Mouse (Mus musculus) forebrain, embryonic 11.5 days (tissue): ENCODE results near the gene Lbx2. TPM values are rescaled to one million over a fixed set of nuclear protein-coding genes. Genes with fewer than 3 reads are reported as not detected.

Experiments used
- ATAC-seq: fragments of 200-750 bp; cut with Nextera tagmentation; replicated peaks from 2 replicates; pipeline ENCODE4 v1.8.0; 2017; ENCODE audit warnings: moderate TSS enrichment; ENCODE audit not compliant: low FRiP score
- DNase-seq: peaks from one replicate; pipeline ENCODE4 v3.0.0-alpha.2; 2017; ENCODE audit warnings: low spot score
- H3K27ac ChIP-seq: fragments of 300-500 bp; sonication (generic); 2 replicates; pipeline ENCODE4 v1.5.1; 2014; ENCODE audit warnings: low read depth, low read length
- H3K27me3 ChIP-seq: fragments of 300-500 bp; sonication (generic); 2 replicates; pipeline ENCODE4 v1.6.1; 2014; ENCODE audit warnings: mild to moderate bottlenecking, low read length, mixed read lengths; ENCODE audit not compliant: control insufficient read depth, insufficient read depth
- H3K36me3 ChIP-seq: fragments of 300-500 bp; sonication (generic); 2 replicates; pipeline ENCODE4 v1.6.1; 2014; ENCODE audit warnings: mild to moderate bottlenecking, low read length, moderate library complexity, mixed read lengths; ENCODE audit not compliant: control insufficient read depth, insufficient read depth
- H3K4me1 ChIP-seq: fragments of 300-500 bp; sonication (generic); replicated peaks from 2 replicates; pipeline ENCODE4 v1.6.1; 2014; ENCODE audit warnings: low read length, mixed read lengths; ENCODE audit not compliant: control insufficient read depth, insufficient read depth
- H3K4me2 ChIP-seq: fragments of 300-500 bp; sonication (generic); 2 replicates; pipeline ENCODE4 v1.6.1; 2014; ENCODE audit warnings: low read depth, mild to moderate bottlenecking, low read length, moderate library complexity, mixed read lengths; ENCODE audit not compliant: severe bottlenecking
- H3K4me3 ChIP-seq: fragments of 300-500 bp; sonication (generic); 2 replicates; pipeline ENCODE4 v1.5.1; 2014; ENCODE audit warnings: low read depth, low read length
- H3K9ac ChIP-seq: fragments of 300-500 bp; sonication (generic); 2 replicates; pipeline ENCODE4 v1.6.1; 2014; ENCODE audit warnings: low read length
- H3K9me3 ChIP-seq: fragments of 300-500 bp; sonication (generic); 2 replicates; pipeline ENCODE4 v1.6.1; 2016; ENCODE audit warnings: low read length, mixed read lengths; ENCODE audit not compliant: control insufficient read depth
- WGBS: fragments of 180-500 bp; shearing (Covaris S2); extraction: QIAGEN DNeasy Blood & Tissue Kit; methylation state at CpG from one replicate; pipeline ENCODE4 v1.1.7; 2014; 5-methylcytosine and 5-hydroxymethylcytosine counted together
- polyA plus RNA-seq: library from polyadenylated mRNA; unstranded; fragments of >200 nt; fragmentation: Nextera tagmentation; extraction: Ambion mirVana; gene quantifications from 2 replicates; pipeline ENCODE4 v1.2.1, GENCODE M21; 2014

The Lbx2 gene
- polyA plus RNA-seq, 1 experiment from 2014 or later = 0.40 TPM

DNA sequence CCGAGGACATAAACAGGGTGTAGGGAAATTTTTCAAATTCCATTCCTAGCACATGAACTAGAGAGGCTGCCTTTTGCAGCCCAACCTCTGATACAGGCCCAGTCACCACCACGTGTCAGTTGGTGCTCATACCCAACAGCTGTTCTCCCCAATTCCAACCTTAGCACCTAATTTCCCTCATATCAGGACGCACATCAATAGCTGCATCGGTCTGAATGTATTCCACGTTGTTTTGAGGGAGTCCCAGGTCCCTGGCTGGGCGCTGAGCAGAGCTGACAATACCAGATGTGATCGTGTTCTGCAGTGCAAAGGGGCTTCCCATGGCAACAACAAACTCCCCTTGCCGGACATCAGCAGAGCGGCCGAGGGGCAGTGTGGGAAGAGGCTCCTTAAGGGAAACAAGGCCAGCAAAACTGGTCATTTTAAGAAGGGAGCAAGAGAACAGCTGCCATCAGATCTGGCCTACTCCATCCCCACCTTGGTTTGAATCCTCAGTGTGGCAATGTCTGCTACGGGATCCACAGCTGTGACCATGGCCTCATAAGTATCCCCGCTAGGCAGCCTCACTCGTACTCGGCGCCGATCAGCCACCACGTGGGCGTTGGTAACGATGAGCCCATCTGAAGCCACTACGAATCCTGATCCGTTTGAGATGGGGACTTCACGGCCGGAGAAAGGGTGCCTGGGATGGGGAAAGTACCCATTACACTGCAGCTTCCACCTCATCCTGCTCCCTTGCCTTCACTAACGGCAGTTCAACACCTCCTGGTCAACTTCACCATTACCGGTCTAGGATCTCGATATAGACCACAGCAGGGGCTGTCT lies 32.8 kb upstream of the Lbx2 start:
- Histone ChIP-seq H3K9ac (peak overlapping the region; percentile 90), H3K36me3 (peaks cover 2% of the 10 kb centered on the region; the same call in 1 of the 2 replicates), H3K4me1 (peaks cover 11% of the 10 kb centered on the region), H3K4me2 (peak overlapping the region; percentile 84), H3K27me3 (no peaks in the 10 kb centered on the region), H3K27ac (peak overlapping the region; percentile 31; the same call in 1 of the 2 replicates), H3K9me3 (no peaks in the 10 kb centered on the region), H3K4me3 (peak overlapping the region; percentile 98)
- peak; percentile 67 for DNase-seq
- ATAC-seq = peak; percentile 2; the same call in 1 of the 2 replicates
- WGBS = 3% methylated on average over 26 of the region's 26 CpGs

DNA sequence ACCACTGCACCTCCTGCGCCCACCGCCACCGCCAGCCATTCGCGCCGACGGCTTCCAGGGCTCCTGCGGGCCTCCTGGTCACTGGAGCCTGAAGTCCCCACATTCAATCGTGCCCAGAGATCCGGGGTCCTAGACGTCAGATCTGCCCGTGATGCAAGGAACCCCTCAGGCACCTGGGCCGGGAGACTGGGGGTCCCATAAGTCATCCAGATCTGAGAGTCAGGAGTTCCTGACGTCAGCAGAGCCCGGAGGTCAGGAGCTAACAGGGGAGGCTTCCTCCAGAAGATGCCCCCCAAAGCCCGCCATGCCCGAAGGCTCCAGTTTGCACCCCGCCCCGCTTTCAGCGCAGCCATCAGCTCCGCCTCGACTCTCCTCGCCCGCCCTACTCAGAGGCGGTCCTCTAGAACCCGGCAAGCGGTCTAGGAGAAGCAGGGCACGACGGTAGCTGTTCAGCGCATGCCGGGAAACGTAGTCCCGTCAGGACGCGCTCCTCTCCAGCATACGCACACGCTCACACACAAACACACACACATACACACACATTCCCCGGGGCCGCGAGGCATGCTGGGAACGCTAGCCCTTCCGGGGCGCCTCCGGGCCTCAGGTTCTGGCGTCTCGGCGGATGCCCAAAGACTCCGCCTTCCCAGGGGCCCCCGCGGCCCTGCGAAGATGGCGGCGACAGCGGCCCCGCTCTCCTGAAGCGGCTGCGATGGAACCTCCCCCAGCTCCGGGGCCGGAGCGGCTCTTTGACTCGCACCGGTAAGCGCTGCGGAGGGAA lies 31.9 kb upstream of the Lbx2 start, which contains the start of gene Aup1:
Aup1 (plus strand) TSS at position 448 of the 778 bp plus-strand sequence.
- peaks cover 11% of the 10 kb centered on the region for H3K4me1 ChIP-seq
- peak within 1 kb of the TSS; percentile 84 for H3K4me2 ChIP-seq
- WGBS = under 1% methylated on average over 59 of the region's 64 CpGs
- peak within 1 kb of the TSS; percentile 90 for H3K9ac ChIP-seq
- no peaks in the 10 kb centered on the region for H3K27me3 ChIP-seq
- no peaks in the 10 kb centered on the region for H3K9me3 ChIP-seq
- peak; percentile 96 for ATAC-seq
- peak within 1 kb of the TSS; percentile 98 for H3K4me3 ChIP-seq
- peaks cover 2% of the 10 kb centered on the region; the same call in 1 of the 2 replicates for H3K36me3 ChIP-seq
- H3K27ac ChIP-seq = peak within 1 kb of the TSS; percentile 70
- DNase-seq = peak; percentile 99

DNA sequence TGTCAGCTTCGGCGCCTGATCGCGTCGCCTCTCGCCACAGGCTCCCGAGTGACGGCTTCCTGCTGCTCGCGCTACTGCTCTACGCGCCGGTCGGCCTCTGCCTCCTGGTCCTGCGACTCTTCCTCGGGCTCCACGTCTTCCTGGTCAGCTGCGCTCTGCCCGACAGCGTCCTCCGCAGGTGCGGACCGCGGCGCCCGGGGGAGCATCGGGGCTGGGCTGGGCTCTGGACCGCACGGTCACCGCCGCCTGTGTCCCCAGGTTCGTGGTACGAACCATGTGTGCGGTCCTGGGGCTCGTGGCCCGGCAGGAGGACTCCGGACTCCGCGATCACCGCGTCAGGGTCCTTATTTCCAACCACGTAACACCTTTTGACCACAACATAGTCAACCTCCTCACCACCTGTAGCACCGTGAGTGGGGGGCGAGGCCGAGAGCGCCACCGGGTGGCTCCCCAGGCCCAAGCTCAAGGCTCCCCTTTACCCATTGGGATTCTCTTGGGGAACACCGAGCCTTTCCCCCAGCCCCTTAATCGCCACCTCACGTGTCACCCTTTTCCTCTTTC lies 31.2 kb upstream of the Lbx2 start, which contains the start of gene Htra2:
Htra2 (minus strand) TSS at position 403 of the 561 bp plus-strand sequence.
- Histone ChIP-seq H3K4me2 (peak within 1 kb of the TSS; percentile 84), H3K9ac (peak within 1 kb of the TSS; percentile 90), H3K36me3 (peaks cover 2% of the 10 kb centered on the region; the same call in 1 of the 2 replicates), H3K4me3 (peak within 1 kb of the TSS; percentile 98), H3K4me1 (peaks cover 11% of the 10 kb centered on the region), H3K27me3 (no peaks in the 10 kb centered on the region), H3K9me3 (no peaks in the 10 kb centered on the region), H3K27ac (peak within 1 kb of the TSS; percentile 70)
- peak; percentile 37 for ATAC-seq
- no peak for DNase-seq
- WGBS = under 1% methylated on average over 50 of the region's 50 CpGs

DNA sequence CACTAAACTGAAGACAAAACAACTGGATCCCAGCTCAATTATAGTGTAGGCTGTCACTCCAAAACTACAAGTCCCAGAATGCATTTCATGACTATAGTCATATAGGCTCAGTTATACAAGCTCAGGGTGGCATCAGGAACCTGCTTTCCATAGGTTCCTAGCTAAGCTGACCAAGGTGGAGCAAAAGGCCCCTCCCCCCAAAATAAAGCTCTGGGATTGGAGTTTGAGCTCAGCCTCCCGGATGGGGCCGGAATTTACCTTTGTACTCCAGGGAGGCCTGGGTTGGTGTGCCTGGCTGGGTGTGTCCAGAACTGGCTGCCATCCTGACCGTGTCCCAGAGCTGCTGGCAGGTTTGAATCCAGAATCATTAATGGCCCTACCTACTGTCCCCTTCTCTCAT lies 28.4 kb upstream of the Lbx2 start, which contains the start of gene Dqx1:
Dqx1 (plus strand) TSS at position 55 of the 400 bp plus-strand sequence.
- H3K4me2 ChIP-seq = no peak within 1 kb of the TSS
- WGBS = 49% methylated on average over 3 of the region's 3 CpGs
- H3K4me3 ChIP-seq = no peak within 1 kb of the TSS

DNA sequence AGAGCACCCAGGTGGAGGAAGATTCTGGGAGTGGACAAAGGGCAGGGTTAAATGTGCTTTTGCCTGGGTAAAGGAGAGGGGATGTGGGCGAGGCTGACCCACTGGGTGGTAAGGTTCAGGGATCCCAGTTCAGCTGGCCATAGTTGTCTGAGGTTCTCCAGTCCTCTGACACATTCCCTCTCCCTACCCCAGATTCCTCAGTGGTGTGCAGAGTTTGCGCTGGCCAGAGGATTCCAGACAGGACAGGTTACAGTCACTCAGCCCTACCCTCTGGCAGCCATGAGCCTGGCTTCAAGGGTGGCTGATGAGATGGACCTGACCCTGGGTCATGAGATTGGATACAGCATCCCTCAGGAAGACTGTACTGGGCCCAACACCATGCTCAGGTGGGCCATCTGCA lies 27.4 kb upstream of the Lbx2 start:
- Histone ChIP-seq H3K9me3 (no peaks in the 10 kb centered on the region), H3K36me3 (no peaks in the 10 kb centered on the region), H3K4me3 (no peak overlapping the region), H3K4me2 (no peak overlapping the region), H3K9ac (no peak overlapping the region), H3K4me1 (peaks cover 6% of the 10 kb centered on the region), H3K27me3 (peaks cover 13% of the 10 kb centered on the region), H3K27ac (no peak overlapping the region)
- ATAC-seq (no peak), DNase-seq (no peak)
- 92% methylated on average over 2 of the region's 2 CpGs for WGBS

More for the DNA sequence above, 28.4 kb upstream of the Lbx2 start, which contains the start of gene Dqx1:
- Histone ChIP-seq H3K9me3 (no peaks in the 10 kb centered on the region), H3K27me3 (peaks cover 5% of the 10 kb centered on the region; the same call in 1 of the 2 replicates), H3K9ac (no peak within 1 kb of the TSS), H3K36me3 (no peaks in the 10 kb centered on the region), H3K4me1 (peaks cover 11% of the 10 kb centered on the region), H3K27ac (no peak within 1 kb of the TSS)
- no peak for DNase-seq
- no peak for ATAC-seq

- Histone ChIP-seq H3K4me3 (no peak overlapping the region), H3K9me3 (no peaks in the 10 kb centered on the region), H3K4me1 (peaks cover 14% of the 10 kb centered on the region; the same call in 1 of the 2 replicates), H3K4me2 (no peak overlapping the region), H3K27ac (no peak overlapping the region), H3K9ac (no peak overlapping the region), H3K36me3 (no peaks in the 10 kb centered on the region), H3K27me3 (peaks cover 83% of the 10 kb centered on the region)
- DNase-seq = no peak
- WGBS = 37% methylated on average over 8 of the region's 8 CpGs
- ATAC-seq = no peak
These were observed 20.2 kb upstream of the Lbx2 start for GRCm38 (mm10) chr6:83065995-83066394.

- ATAC-seq = no peak
- H3K9me3 ChIP-seq = no peaks in the 10 kb centered on the region
- no peak overlapping the region for H3K27ac ChIP-seq
- H3K27me3 ChIP-seq = peaks cover 88% of the 10 kb centered on the region
- H3K4me3 ChIP-seq = no peak overlapping the region
- H3K36me3 ChIP-seq = no peaks in the 10 kb centered on the region
- H3K4me1 ChIP-seq = peaks cover 14% of the 10 kb centered on the region; the same call in 1 of the 2 replicates
- 24% methylated on average over 6 of the region's 6 CpGs for WGBS
- DNase-seq = no peak
- H3K9ac ChIP-seq = no peak overlapping the region
- no peak overlapping the region for H3K4me2 ChIP-seq
These were observed 19.7 kb upstream of the Lbx2 start for GRCm38 (mm10) chr6:83066441-83066840.

DNA sequence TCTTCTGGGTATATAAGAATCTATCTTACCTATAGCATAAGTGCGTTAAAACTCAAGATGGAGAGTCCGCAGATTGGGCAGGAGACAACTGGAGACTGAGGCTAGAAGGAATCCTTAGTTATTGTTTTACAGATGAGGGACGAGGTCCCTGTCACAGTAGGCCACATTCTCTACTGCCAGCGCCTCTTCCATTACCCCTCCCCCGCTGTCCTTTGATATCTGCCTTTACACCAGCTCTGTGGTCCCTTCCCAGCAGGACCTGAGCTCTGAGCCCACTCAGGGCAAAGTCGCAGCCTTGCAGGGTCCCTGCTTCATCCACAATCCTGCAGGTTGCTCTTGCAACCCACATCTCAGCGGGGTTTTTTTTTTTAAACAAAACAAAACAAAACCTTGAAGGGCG lies 17.9 kb upstream of the Lbx2 start:
- no peak overlapping the region for H3K27ac ChIP-seq
- no peaks in the 10 kb centered on the region for H3K9me3 ChIP-seq
- H3K4me2 ChIP-seq = no peak overlapping the region
- no peak for ATAC-seq
- 4% methylated on average over 8 of the region's 8 CpGs for WGBS
- H3K4me1 ChIP-seq = peaks cover 14% of the 10 kb centered on the region; the same call in 1 of the 2 replicates
- H3K27me3 ChIP-seq = peaks cover 97% of the 10 kb centered on the region
- no peak overlapping the region for H3K4me3 ChIP-seq
- DNase-seq = no peak
- H3K9ac ChIP-seq = no peak overlapping the region
- H3K36me3 ChIP-seq = no peaks in the 10 kb centered on the region
